Mouse (Mus musculus) common myeloid progenitor, adult 5-6 weeks (primary cell): ENCODE data around the gene Rad17. TPM values are rescaled to one million over a fixed set of nuclear protein-coding genes. Genes with fewer than 3 reads are reported as not detected.
A peak's percentile ranks its signal among the peaks of the same experiment; 100 is the strongest.

Experiments
- ATAC-seq: replicated peaks from 2 replicates; pipeline ENCODE4 v1.8.0; 2016; ENCODE audit warnings: low read depth, mild to moderate bottlenecking, moderate TSS enrichment, inconsistent platforms; ENCODE audit not compliant: poor library complexity, severe bottlenecking
- total RNA-seq: library from RNA; stranded (forward); fragments of 200-1000, 187-1606 nt; gene quantifications from 2 replicates; pipeline ENCODE4 v1.2.3, GENCODE M21; 2017

Rad17 gene
- total RNA-seq, 1 experiment from 2014 or later, result 46.3 TPM

DNA sequence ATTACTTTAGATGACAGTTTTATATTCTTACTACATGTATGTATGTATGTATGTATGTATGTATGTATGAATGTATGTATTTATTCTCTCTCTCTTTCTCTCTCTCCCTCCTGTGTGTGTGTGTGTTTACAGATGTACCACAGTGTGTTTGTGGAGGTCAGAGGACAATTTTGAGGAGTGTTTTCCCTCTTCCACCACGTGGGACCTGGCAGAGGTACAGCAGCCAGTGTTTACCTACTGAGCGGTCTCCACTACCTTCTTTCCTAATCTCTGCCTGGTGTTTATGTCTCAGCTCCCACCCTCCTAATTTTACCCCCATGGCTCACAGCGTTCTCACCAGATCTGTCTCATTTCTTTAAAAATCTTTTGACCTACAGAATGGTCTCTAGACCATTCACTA lies 71.6 kb downstream of the Rad17 start:
- no peak for ATAC-seq

DNA sequence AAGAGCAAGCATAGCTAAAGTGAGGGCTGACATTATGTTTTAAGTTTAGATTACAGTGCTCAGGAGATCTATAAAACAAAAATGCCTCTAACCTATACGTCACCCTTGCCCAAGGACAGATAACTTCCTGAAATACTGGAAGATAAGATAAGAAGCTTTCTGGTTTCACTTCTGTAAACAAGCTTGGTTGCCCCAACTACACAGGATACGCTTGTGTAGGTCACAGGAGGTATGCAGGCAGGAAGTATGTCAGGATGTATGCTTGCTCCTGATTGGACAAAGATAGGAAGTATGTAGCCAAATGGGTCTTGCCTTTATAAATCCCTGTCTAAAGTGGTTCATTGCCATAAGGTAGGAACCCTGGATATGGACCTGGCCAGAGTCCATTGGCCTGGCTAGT lies 74.9 kb downstream of the Rad17 start:
- peak; percentile 95 for ATAC-seq

DNA sequence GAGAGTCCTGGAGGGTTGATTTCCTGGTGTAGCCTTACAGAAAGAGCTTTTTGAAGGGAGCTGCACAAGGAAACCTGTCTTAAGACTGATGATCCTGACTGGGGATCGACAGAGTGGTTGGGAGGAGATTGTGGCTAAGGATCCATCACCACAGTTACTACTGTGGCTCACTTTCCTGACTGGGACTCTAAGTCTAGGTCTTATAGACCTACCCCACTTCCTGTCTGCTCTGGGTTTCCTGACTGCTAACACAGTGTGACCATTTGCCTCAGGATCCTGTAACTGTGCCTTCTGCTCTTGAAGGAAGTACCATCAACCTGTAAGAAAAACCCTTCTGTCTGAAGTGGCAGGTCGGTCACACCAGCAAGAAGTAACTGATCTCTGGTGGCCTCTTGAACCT lies 80.1 kb downstream of the Rad17 start:
- ATAC-seq, result peak; percentile 71; the same call in 1 of the 2 replicates

DNA sequence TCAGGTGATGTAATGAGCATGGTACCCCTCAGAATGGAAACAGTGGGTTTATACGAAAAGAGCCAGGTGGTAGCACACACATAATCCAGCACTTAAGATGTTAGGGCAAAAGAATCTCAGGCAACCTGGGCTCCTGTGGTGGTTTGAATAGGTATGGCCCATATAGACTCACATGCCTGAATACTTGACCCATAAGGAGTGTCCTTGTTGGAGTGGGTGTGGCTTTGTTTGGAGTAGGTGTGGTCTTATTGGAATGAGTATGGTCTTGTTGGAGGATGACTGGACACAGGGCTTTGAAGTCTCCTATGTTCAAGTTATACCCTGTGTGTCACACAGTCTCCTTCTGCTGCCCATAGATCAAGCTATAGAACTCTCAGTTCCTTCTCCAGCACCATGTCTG lies 82.5 kb downstream of the Rad17 start:
- no peak for ATAC-seq

Other genes with a start within 250 kb of the Rad17 start
- not detected in 2 replicates for gene Naip1, start 198.2 kb downstream of the Rad17 start, total RNA-seq
- gene Gtf2h2, start 158.5 kb downstream of the Rad17 start, total RNA-seq, result 54.2 and 85.3 TPM in 2 replicates
- not detected in 2 replicates for gene Ocln, start 98.3 kb downstream of the Rad17 start, total RNA-seq
- 1.4 and 1.7 TPM in 2 replicates for gene Marveld2, start 34.1 kb downstream of the Rad17 start, total RNA-seq
- gene Ak6, start 72 bp downstream of the Rad17 start, total RNA-seq, result 290 and 309 TPM in 2 replicates
- gene Taf9, start 528 bp upstream of the Rad17 start, total RNA-seq, result 25.9 and 47.9 TPM in 2 replicates
- 9.2 and 10.9 TPM in 2 replicates for gene Ccdc125, start 18.7 kb upstream of the Rad17 start, total RNA-seq
- 44.8 and 46.2 TPM in 2 replicates for gene Cdk7, start 79.9 kb upstream of the Rad17 start, total RNA-seq
- 59.3 and 61.7 TPM in 2 replicates for gene Mrps36, start 93.6 kb upstream of the Rad17 start, total RNA-seq
- 60.8 and 70.5 TPM in 2 replicates for gene Cenph, start 124.8 kb upstream of the Rad17 start, total RNA-seq
- 152 and 167 TPM in 2 replicates for gene Ccnb1, start 135.5 kb upstream of the Rad17 start, total RNA-seq
- 72.3 and 119 TPM in 2 replicates for gene Slc30a5, start 182.4 kb upstream of the Rad17 start, total RNA-seq